Mouse (Mus musculus): ENCODE results near the gene Lsamp.

GRCm38 (mm10) chr16:41826899-41827604, 1842.9 kb downstream of the Lsamp start:
- TF ChIP-seq POLR2A (IDR thresholded peaks at IDR 0.05; ENCODE audit: insufficient read depth, low read length) = no peak
- no peak for TF ChIP-seq EP300 (IDR thresholded peaks at IDR 0.05; ENCODE audit: insufficient read depth, low read depth, low read length)
